ENCODE assay signal across 11 mouse cellular contexts in the genomic region with DNA sequence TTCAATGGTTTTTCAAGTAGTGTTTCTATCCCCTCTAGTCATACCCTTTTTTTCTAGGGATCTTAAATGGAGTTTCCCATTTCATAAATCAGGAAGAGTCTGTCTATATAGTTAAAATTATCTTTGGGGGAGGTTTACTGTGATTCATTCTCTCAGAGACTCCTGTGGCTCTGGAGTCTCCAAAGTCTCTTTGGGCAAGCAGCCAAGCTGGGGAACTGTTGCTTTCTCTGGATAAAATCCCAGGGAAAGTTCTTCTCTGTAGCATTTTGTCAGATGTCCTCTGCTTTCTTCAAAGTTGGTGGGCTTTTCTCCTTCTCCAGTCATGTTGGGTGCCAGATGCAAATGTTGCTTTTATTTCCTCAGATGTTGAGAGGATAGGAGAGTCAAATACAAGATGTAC.
DNase-seq lines count a peak whose midpoint lies in the region; ATAC-seq lines count a peak whose summit lies in the region.
"Had no signal": no experiment of that assay in that cellular context is flagged by ENCODE, and none has a peak within 500 bp of the region (broad histone marks: within the 10 kb centered on the region; RNA-seq: fewer than 3 reads in every experiment).

No protein-coding gene starts in this region.

- intact Hi-C loops in left cerebral cortex, postnatal 36 days (cut with DNase I), result no loop called here

- peak; percentile 31 for DNase-seq in heart, postnatal 4 days
- DNase-seq in heart, embryonic 10.5 days (ENCODE audit: low spot score), result no peak
- peak; percentile 60 for DNase-seq in adipocyte (ENCODE audit: low spot score)
- peak; percentile 38 to 62 for DNase-seq in left cerebral cortex, postnatal 36 days (ENCODE audit: low spot score in 2 of 2)
- no peak for DNase-seq in embryo, embryonic 11 days
- DNase-seq: thymus, postnatal 25 days had no signal

- H3K9me3 ChIP-seq in heart, embryonic 10.5 days, result no peaks in the 10 kb centered on the region
- H3K9me3 ChIP-seq in intestine, embryonic 15.5 days, result no peaks in the 10 kb centered on the region
- H3K9me3 ChIP-seq: hindbrain, embryonic 12.5 days; limb, embryonic 13.5 days had no signal

- H3K4me3 ChIP-seq in heart, embryonic 10.5 days, result no peak overlapping the region
- H3K4me3 ChIP-seq in intestine, embryonic 15.5 days (replicated peaks), result no peak overlapping the region
- H3K4me3 ChIP-seq: erythroblast, embryonic 14.5 days; hindbrain, embryonic 12.5 days; limb, embryonic 13.5 days had no signal

- peak; percentile 81 for ATAC-seq in frontal cortex, adult (ENCODE audit: low TSS enrichment)
- ATAC-seq in intestine, embryonic 15.5 days, result no peak

- no peaks in the 10 kb centered on the region for H3K36me3 ChIP-seq in heart, embryonic 10.5 days
- no peaks in the 10 kb centered on the region for H3K36me3 ChIP-seq in intestine, embryonic 15.5 days
- H3K36me3 ChIP-seq: hindbrain, embryonic 12.5 days; limb, embryonic 13.5 days had no signal

- no peak overlapping the region for H3K4me2 ChIP-seq in intestine, embryonic 15.5 days (replicated peaks)
- H3K4me2 ChIP-seq: hindbrain, embryonic 12.5 days; limb, embryonic 13.5 days had no signal

- no peak overlapping the region for H3K27ac ChIP-seq in heart, embryonic 10.5 days
- no peak overlapping the region for H3K27ac ChIP-seq in intestine, embryonic 15.5 days
- H3K27ac ChIP-seq: hindbrain, embryonic 12.5 days; limb, embryonic 13.5 days had no signal

- H3K9ac ChIP-seq in intestine, embryonic 15.5 days, result no peak overlapping the region
- H3K9ac ChIP-seq: hindbrain, embryonic 12.5 days; limb, embryonic 13.5 days had no signal

- no peaks in the 10 kb centered on the region for H3K27me3 ChIP-seq in heart, embryonic 10.5 days (ENCODE audit: insufficient read depth, poor library complexity, severe bottlenecking)
- H3K27me3 ChIP-seq in intestine, embryonic 15.5 days (replicated peaks), result no peaks in the 10 kb centered on the region
- H3K27me3 ChIP-seq: hindbrain, embryonic 12.5 days; limb, embryonic 13.5 days had no signal

- H3K4me1 ChIP-seq in heart, embryonic 10.5 days, result no peaks in the 10 kb centered on the region
- no peaks in the 10 kb centered on the region for H3K4me1 ChIP-seq in intestine, embryonic 15.5 days (replicated peaks)
- H3K4me1 ChIP-seq: hindbrain, embryonic 12.5 days; limb, embryonic 13.5 days had no signal

Comparison
In these comparisons a context has a peak if more than half of its experiments do, and no peak if none do; other contexts are left out.
1. DNase-seq: peak in heart, postnatal 4 days (single experiment), adipocyte (single experiment) and left cerebral cortex, postnatal 36 days (2 of 2); none in heart, embryonic 10.5 days (single experiment) and embryo, embryonic 11 days (single experiment).